Mouse (Mus musculus) R1 (cell line): ENCODE data around the gene Celsr1.

Experiments used
- DNase-seq: peaks from one replicate; pipeline ENCODE4 v3.0.0-alpha.2; 2018; ENCODE audit warnings: low read depth, low spot score

Gene Celsr1

DNA sequence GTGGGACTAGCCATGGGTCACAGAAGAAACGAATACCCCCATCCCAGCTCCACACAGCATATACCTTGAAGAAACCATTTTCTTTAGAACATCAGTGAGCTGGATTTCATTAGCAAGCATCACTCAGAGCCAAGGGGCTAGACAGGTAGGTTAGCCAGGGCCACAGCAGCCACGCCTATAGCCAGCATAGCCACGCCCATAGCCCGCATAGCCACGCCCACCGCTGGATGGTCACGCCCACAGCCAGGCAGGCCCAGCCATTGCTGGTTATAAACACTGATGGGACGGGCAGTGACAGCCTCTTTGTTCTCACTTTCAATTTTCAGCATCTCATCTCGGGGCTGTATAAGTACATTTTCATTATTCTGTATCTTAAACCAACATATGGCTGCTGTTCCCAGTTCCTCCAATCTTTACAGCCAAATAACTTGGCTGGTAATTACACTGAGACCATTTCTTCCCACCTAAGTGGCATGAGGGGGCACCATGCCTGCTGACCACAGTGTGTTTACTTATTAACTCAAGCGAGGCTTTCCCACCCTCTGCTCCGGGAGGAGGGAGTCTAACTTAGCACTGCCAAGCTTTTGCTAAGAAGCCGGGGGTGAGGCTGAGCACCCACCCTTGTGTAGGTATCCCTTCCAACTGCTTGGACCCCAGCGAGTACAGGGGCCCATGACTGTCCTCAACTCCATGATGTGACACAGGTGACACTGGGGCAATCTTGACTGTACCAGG is 37.4 kb downstream of the Celsr1 start:
- peak; percentile 58 for DNase-seq

GRCm38 (mm10) chr15:85994906-85995608 is 38.5 kb downstream of the Celsr1 start:
- DNase-seq = no peak

- DNase-seq = no peak
Observed at GRCm38 (mm10) chr15:85993931-85994583, 39.5 kb downstream of the Celsr1 start.

GRCm38 (mm10) chr15:85993386-85993785 is 40.2 kb downstream of the Celsr1 start:
- DNase-seq = no peak

DNA sequence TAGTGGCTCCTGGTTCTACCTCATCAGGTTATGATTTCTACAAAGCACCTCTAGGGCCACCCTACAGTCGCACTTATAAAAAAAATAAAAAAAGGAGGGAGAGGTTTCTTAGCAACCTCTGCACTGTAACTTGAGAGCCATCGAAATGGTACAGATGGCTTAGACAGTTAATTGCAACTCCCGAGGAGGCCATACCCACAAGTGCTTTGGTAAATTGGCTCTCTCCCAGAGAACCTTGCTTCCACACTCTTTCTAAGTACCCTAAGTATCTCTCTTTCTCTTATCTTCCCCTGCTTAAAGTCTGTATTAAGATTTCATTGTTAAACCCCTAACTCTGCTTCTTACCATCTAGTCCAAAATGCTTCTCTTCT is 41.5 kb downstream of the Celsr1 start:
- DNase-seq = no peak

GRCm38 (mm10) chr15:85991453-85992124 is 42.0 kb downstream of the Celsr1 start:
- DNase-seq = no peak

- DNase-seq = no peak
Observed at GRCm38 (mm10) chr15:85990696-85991443, 42.7 kb downstream of the Celsr1 start.

DNA sequence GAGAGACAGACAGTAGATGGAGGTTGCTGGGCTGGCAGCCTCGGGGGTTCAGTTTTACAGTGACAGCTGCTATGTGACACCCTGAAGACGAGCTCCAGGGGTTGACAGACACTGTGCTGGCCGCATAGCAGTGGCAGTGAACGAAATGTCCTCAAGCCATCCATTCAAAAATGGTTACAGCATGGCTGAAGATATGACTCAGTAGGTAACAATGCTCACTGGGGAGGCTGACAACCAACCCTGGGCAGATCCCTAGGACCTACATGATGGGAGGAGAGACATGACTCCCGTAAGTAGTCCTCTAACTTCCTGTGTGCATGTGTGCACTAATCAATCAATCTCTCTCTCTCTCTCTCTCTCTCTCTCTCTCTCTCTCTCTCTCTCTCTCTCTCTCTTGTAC is 45.7 kb downstream of the Celsr1 start:
- no peak for DNase-seq

GRCm38 (mm10) chr15:85986170-85986569 is 47.4 kb downstream of the Celsr1 start:
- no peak for DNase-seq

DNA sequence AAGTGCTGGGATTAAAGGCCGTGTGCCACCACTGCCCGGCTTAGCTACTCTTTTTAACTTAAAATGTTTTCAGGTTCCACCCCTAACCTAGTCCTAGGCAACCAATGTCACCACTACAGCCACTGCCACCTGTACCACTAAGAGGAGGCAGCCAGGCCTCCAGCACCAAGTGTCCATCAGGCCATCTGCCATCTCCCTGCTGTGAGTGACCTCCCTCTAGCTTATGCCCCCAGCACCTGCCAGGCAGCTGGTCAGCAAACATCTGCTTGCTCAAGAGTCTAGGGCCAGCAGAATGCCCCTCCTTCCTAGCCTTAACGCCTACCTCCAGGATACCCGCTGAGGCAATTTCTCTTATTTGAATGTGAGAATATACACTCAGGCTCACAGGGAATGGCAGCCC is 48.0 kb downstream of the Celsr1 start:
- DNase-seq = no peak

- DNase-seq = no peak
Observed at GRCm38 (mm10) chr15:85983131-85983530, 50.4 kb downstream of the Celsr1 start.

DNA sequence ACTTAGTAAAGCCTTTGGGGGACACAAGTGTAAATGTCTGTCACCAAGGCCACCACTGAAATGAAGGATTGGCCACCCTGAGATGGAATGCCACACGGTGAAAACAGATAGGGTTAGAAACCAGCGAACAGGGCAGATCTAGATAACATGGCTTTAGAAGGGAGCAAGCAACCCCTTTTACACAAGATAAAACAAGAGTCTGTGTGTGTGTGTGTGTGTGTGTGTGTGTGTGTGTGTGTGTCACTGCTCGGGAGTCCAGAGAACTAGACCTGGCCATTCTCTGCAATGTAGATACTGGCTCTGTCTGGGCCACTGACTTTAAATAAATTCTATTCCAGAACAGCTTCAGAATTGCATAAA is 51.2 kb downstream of the Celsr1 start:
- DNase-seq = no peak

- peak; percentile 54 for DNase-seq
Observed at GRCm38 (mm10) chr15:85981768-85982415, 51.7 kb downstream of the Celsr1 start.

GRCm38 (mm10) chr15:85977086-85977485 is 56.5 kb downstream of the Celsr1 start:
- no peak for DNase-seq

DNA sequence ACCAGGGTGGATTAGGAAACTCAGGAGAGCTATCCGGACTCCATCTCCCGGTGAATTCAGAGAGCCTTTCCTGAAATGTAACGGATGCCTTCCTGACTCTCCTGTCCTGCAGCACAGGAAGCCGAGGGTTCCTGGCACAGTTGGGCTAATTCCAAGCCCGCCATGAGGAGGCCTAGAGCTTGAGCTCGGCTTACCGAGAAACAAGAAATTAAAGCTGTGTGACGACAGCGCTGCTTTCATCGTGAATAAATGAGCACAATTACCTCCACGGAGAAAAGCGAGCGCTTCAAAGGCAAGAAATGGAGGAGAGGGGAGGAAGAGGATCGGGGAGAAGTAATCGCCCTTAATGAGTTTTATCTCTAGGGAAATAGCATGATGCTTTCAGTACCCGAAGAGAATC is 57.8 kb downstream of the Celsr1 start:
- DNase-seq = no peak

DNA sequence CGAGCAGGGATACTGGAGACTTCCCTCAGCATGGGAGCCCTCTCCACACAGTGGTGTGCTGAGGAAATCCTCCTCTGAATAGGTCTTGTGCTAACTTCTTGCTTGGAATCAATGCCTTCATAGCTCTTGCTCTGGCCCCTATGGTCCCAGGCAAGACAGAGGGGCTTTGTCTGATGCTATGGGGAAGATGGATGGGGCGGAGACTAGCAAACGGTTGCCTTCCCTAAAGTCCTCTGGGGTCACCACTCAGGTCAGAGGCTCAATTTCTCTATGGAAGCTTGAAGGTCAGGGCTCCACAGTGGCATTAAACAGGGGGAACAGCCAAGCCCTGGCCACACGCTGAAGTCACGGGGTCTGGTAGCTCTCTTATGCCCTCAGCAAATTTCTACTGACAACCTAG is 62.0 kb downstream of the Celsr1 start:
- DNase-seq = no peak

DNA sequence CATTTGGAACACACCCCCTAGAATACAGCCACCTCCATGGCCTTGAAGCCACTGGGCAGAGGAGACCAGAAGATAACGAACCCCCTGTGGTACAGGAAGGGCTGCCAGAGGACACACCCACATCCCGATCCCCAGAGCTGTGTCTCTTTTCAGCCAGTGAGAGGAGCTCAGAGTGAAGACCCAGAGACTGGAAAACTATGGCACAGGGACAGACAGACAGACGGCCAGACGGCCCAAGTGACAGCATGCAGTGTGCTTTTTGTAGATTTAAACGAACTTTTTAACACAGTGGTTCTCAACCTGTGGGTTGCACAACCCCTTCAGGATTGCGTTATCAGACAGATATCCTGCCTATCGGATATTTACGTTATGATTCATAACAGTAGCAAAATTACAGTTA is 63.1 kb downstream of the Celsr1 start:
- DNase-seq = no peak

- peak; percentile 30 for DNase-seq
Observed at GRCm38 (mm10) chr15:85969707-85970153, 63.8 kb downstream of the Celsr1 start.

GRCm38 (mm10) chr15:85969291-85969690 is 64.3 kb downstream of the Celsr1 start:
- DNase-seq = no peak

DNA sequence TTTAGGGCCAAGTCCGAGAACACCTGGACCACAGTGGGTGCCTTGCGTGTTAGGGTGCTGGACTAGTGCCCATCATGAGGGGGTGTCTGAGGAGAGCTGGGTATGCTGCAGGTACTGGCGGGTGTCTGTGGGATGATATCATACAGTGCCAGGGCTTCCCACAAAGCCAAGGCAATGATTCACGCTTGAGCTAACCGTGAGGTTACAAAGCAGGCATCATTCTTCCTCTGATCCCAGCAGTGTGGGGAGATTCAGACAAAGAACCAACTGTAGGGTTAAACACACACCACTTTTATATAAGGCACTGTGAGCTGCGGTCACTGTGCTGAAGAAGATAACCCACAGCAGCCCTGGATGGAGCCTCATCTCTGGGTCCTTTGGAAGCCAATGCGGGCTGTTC is 67.5 kb downstream of the Celsr1 start:
- DNase-seq = no peak

DNA sequence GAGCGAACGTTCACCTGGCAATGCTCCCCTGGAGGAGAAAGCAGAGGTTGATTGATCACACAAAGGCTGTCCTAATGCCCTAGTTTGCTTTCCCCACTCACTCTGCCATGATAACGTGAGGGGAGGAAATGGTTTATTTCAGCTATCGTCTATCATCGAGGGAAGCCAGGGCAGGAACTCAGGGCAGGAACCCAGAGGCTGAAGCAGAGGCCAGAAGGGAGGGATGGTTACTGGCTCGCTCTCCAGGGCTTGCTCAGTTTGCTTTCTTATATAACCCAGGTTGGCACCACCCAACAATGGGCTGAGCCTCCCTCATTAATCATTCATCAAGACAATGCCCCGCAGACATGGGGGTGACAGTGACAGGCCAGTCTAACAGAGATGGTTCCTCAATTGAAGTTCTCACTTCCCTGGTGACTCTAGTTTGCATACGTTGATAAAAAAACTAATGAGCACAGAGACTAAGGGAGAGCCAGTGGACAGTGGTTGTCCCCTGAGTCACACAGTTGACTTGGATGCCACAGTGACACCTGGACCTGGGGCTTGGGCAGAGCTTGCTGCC is 70.2 kb downstream of the Celsr1 start:
- no peak for DNase-seq
